Mouse (Mus musculus) thymus, adult 2 months (tissue): ENCODE results near the gene Eef1akmt2.

Experiments
- CTCF ChIP-seq: fragments of 200-500 bp; IDR thresholded peaks from 2 replicates; pipeline ENCODE4 v1.5.1; 2012; ENCODE audit warnings: mild to moderate bottlenecking, control low read depth, low read length, moderate library complexity, borderline replicate concordance; ENCODE audit not compliant: control insufficient read depth, poor library complexity, insufficient read depth; ENCODE audit errors: extremely low read depth
- POLR2A ChIP-seq: fragments of 200-500 bp; IDR thresholded peaks from 2 replicates; pipeline ENCODE4 v1.6.1; 2012; ENCODE audit warnings: mild to moderate bottlenecking, low read length, control low read depth, moderate library complexity; ENCODE audit not compliant: control insufficient read depth, poor library complexity, insufficient read depth; ENCODE audit errors: extremely low read depth

DNA sequence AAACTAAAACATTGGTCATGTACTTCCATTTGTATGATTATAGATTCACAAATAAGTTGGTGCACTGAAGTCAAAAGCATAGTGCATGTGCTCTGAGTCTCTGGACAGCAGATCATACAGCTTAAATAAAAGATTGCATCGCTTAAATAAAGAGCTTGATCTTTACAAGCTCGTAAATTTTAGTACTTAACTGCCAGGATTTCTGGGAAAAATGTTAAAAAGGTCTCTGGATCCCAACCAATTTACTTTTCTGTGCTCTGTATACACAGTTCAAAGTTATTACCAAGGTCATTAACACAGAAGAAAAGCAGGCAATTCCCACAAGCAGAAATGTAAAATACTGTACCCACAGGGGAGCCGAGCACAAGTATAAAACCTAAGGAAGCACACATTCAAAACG lies 21.5 kb downstream of the Eef1akmt2 start:
- no peak for TF ChIP-seq CTCF
- TF ChIP-seq POLR2A, result no peak
